ENCODE assay signal across 31 mouse cellular contexts in the genomic region with DNA sequence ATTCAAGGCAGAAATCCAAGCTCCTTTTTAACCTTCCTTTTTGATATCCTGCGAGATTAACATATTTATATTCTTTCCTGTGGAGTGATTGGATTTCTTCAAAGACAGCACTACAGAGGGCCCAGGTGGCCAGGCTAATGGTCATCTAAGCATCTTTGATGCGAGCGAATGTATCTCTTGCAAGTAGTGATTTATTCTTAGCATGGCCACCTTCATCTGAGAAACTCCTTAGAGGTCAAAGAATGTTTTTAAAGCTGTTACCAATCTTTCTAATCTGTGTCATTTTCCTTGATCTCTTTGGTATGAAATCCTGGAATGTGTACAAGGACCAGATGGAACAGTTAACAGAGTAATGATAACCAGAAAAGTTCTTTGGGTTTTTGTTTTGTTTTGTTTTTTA. TPM values are rescaled to one million over a fixed set of nuclear protein-coding genes. Genes with fewer than 3 reads are reported as not detected.
DNase-seq lines count a peak whose midpoint lies in the region; ATAC-seq and TF ChIP-seq lines count a peak whose summit lies in the region.
"Had no signal": no experiment of that assay in that cellular context is flagged by ENCODE, and none has a peak within 500 bp of the region (broad histone marks: within the 10 kb centered on the region; RNA-seq: fewer than 3 reads in every experiment).

No protein-coding gene starts in this region.

- no peak for ATAC-seq in hindbrain, embryonic 14.5 days (ENCODE audit: low FRiP score)
- ATAC-seq in kidney, postnatal 0 days (replicated peaks; ENCODE audit: low FRiP score, low read depth): no peak
- no peak for ATAC-seq in embryonic facial prominence, embryonic 12.5 days (ENCODE audit: insufficient number of reproducible peaks, insufficient read depth, low FRiP score, low TSS enrichment)
- ATAC-seq: CD4-positive, CD25-positive, alpha-beta regulatory T cell, adult 4 months; forebrain, embryonic 15.5 days; hindbrain, embryonic 16.5 days; intestine, embryonic 15.5 days; liver, postnatal 0 days had no signal

- H3K9ac ChIP-seq in hindbrain, embryonic 14.5 days: no peak overlapping the region
- H3K9ac ChIP-seq in kidney, postnatal 0 days (ENCODE audit: low read depth, low read length): no peak overlapping the region
- H3K9ac ChIP-seq in embryonic facial prominence, embryonic 12.5 days: no peak overlapping the region
- H3K9ac ChIP-seq: embryonic facial prominence, embryonic 13.5 days; forebrain, embryonic 15.5 days; heart, embryonic 12.5 days; intestine, embryonic 15.5 days; limb, embryonic 12.5 days; liver, postnatal 0 days; midbrain, embryonic 13.5 days had no signal

- H3K4me3 ChIP-seq in hindbrain, embryonic 10.5 days: no peak overlapping the region
- no peak overlapping the region for H3K4me3 ChIP-seq in hindbrain, embryonic 14.5 days (replicated peaks; ENCODE audit: low read length)
- H3K4me3 ChIP-seq in kidney, postnatal 0 days (replicated peaks; ENCODE audit: low read depth, low read length): no peak overlapping the region
- H3K4me3 ChIP-seq in embryonic facial prominence, embryonic 12.5 days: no peak overlapping the region
- no peak overlapping the region for H3K4me3 ChIP-seq in thymus, adult 2 months (ENCODE audit: control insufficient read depth, insufficient read depth, low read length)
- H3K4me3 ChIP-seq: embryonic facial prominence, embryonic 13.5 days; forebrain, embryonic 15.5 days; gastrocnemius, adult 2 months; heart, adult 2 months; heart, embryonic 12.5 days; intestine, embryonic 15.5 days; layer of hippocampus, adult 2 months; left cerebral cortex, adult 2 months; limb, embryonic 12.5 days; megakaryocyte, embryonic 14.5 days; midbrain, embryonic 13.5 days had no signal

- no peak for DNase-seq in hindbrain, embryonic 10.5 days (ENCODE audit: low spot score)
- DNase-seq in hindbrain, embryonic 14.5 days (ENCODE audit: low spot score): no peak
- peak; percentile 67 for DNase-seq in kidney, postnatal 0 days (ENCODE audit: low spot score)
- no peak for DNase-seq in kidney, adult 8-10 months
- DNase-seq in embryo, embryonic 11 days: peak; percentile 50
- no peak for DNase-seq in thymus, adult 2 months
- no peak for DNase-seq in thymus, adult 18-20 months
- DNase-seq: adrenal gland, postnatal 14 days; cerebellum, adult 11 months; cerebellum, adult 9-10 months; cerebellum, postnatal 36 days; gastrocnemius, adult 2 months; heart, adult 2 months; heart, postnatal 4 days; liver, postnatal 0 days; lung, postnatal 4 days; right cerebral cortex, adult 18-20 months; spleen, adult 18-20 months had no signal

- TF ChIP-seq CTCF in kidney, postnatal 0 days (IDR thresholded peaks at IDR 0.05; ENCODE audit: low read depth): no peak
- no peak for TF ChIP-seq CTCF in thymus, adult 2 months (IDR thresholded peaks at IDR 0.05; ENCODE audit: borderline replicate concordance, control insufficient read depth, extremely low read depth, insufficient read depth, low read length, poor library complexity)

- no peak overlapping the region for H3K4me2 ChIP-seq in hindbrain, embryonic 14.5 days (replicated peaks)
- no peak overlapping the region for H3K4me2 ChIP-seq in kidney, postnatal 0 days (ENCODE audit: low read length)
- H3K4me2 ChIP-seq in embryonic facial prominence, embryonic 12.5 days (replicated peaks): no peak overlapping the region
- H3K4me2 ChIP-seq: embryonic facial prominence, embryonic 13.5 days; forebrain, embryonic 15.5 days; heart, embryonic 12.5 days; intestine, embryonic 15.5 days; limb, embryonic 12.5 days; liver, embryonic 11.5 days; midbrain, embryonic 13.5 days had no signal

- peaks cover 4% of the 10 kb centered on the region; the same call in 1 of the 2 replicates for H3K4me1 ChIP-seq in hindbrain, embryonic 10.5 days (replicated peaks)
- H3K4me1 ChIP-seq in hindbrain, embryonic 14.5 days (replicated peaks; ENCODE audit: control insufficient read depth, insufficient read depth, low read length): no peaks in the 10 kb centered on the region
- 0 out of 2 replicates have a peak, but pooled peaks cover 2% of the 10 kb centered on the region for H3K4me1 ChIP-seq in kidney, postnatal 0 days (replicated peaks; ENCODE audit: insufficient read depth, low read length)
- H3K4me1 ChIP-seq in embryonic facial prominence, embryonic 12.5 days: peaks cover 8% of the 10 kb centered on the region; the same call in 1 of the 2 replicates
- no peaks in the 10 kb centered on the region for H3K4me1 ChIP-seq in thymus, adult 2 months (replicated peaks; ENCODE audit: control insufficient read depth, insufficient read depth, low read length)
- H3K4me1 ChIP-seq: forebrain, embryonic 15.5 days; intestine, embryonic 15.5 days had no signal

- peaks cover 4% of the 10 kb centered on the region; the same call in 1 of the 2 replicates for H3K36me3 ChIP-seq in hindbrain, embryonic 10.5 days
- H3K36me3 ChIP-seq in hindbrain, embryonic 14.5 days (replicated peaks; ENCODE audit: control insufficient read depth, insufficient read depth): no peaks in the 10 kb centered on the region
- no peaks in the 10 kb centered on the region for H3K36me3 ChIP-seq in kidney, postnatal 0 days (ENCODE audit: insufficient read depth, low read length)
- H3K36me3 ChIP-seq in embryonic facial prominence, embryonic 12.5 days: no peaks in the 10 kb centered on the region
- no peaks in the 10 kb centered on the region for H3K36me3 ChIP-seq in thymus, adult 2 months (ENCODE audit: control insufficient read depth, insufficient read depth, low read length)
- H3K36me3 ChIP-seq: embryonic facial prominence, embryonic 13.5 days; forebrain, embryonic 15.5 days; intestine, embryonic 15.5 days; limb, embryonic 12.5 days; midbrain, embryonic 13.5 days had no signal

- 74% methylated on average over 3 of the region's 3 CpGs for WGBS in hindbrain, embryonic 10.5 days
- whole genome bisulfite sequencing in hindbrain, embryonic 14.5 days: 67% methylated on average over 3 of the region's 3 CpGs
- WGBS in kidney, postnatal 0 days: 23% methylated on average over 3 of the region's 3 CpGs
- WGBS in embryonic facial prominence, embryonic 12.5 days: 21% methylated on average over 3 of the region's 3 CpGs
- WGBS in thymus, adult 2 months: 91% methylated on average over 3 of the region's 3 CpGs

- no peaks in the 10 kb centered on the region for H3K9me3 ChIP-seq in hindbrain, embryonic 10.5 days
- no peaks in the 10 kb centered on the region for H3K9me3 ChIP-seq in hindbrain, embryonic 14.5 days (ENCODE audit: control insufficient read depth, low read length)
- no peaks in the 10 kb centered on the region for H3K9me3 ChIP-seq in kidney, postnatal 0 days (replicated peaks; ENCODE audit: low read length)
- no peaks in the 10 kb centered on the region for H3K9me3 ChIP-seq in embryonic facial prominence, embryonic 12.5 days
- H3K9me3 ChIP-seq: embryonic facial prominence, embryonic 13.5 days; forebrain, embryonic 15.5 days; heart, embryonic 12.5 days; intestine, embryonic 15.5 days; limb, embryonic 12.5 days; megakaryocyte, embryonic 14.5 days; midbrain, embryonic 13.5 days had no signal

- TF ChIP-seq POLR2A in thymus, adult 2 months (IDR thresholded peaks at IDR 0.05; ENCODE audit: control insufficient read depth, extremely low read depth, insufficient read depth, low read length, poor library complexity): no peak

- H3K27ac ChIP-seq in hindbrain, embryonic 10.5 days: 0 out of 2 replicates have a peak overlapping the region, but pooled peaks have one; percentile 69
- H3K27ac ChIP-seq in hindbrain, embryonic 14.5 days: no peak overlapping the region
- H3K27ac ChIP-seq in kidney, postnatal 0 days: no peak overlapping the region
- H3K27ac ChIP-seq in embryonic facial prominence, embryonic 12.5 days: peak overlapping the region; percentile 69; the same call in 1 of the 2 replicates
- no peak overlapping the region for H3K27ac ChIP-seq in thymus, adult 2 months (ENCODE audit: control insufficient read depth, insufficient read depth, low read length)
- H3K27ac ChIP-seq: embryonic facial prominence, embryonic 13.5 days; forebrain, embryonic 15.5 days; gastrocnemius, adult 2 months; heart, adult 2 months; intestine, embryonic 15.5 days; layer of hippocampus, adult 2 months; left cerebral cortex, adult 2 months; midbrain, embryonic 13.5 days had no signal

- no peaks in the 10 kb centered on the region for H3K27me3 ChIP-seq in hindbrain, embryonic 10.5 days (ENCODE audit: insufficient read depth, poor library complexity, severe bottlenecking)
- H3K27me3 ChIP-seq in hindbrain, embryonic 14.5 days (ENCODE audit: control insufficient read depth, insufficient read depth, low read length): no peaks in the 10 kb centered on the region
- no peaks in the 10 kb centered on the region for H3K27me3 ChIP-seq in kidney, postnatal 0 days (ENCODE audit: insufficient read depth, low read length)
- no peaks in the 10 kb centered on the region for H3K27me3 ChIP-seq in embryonic facial prominence, embryonic 12.5 days
- no peaks in the 10 kb centered on the region for H3K27me3 ChIP-seq in thymus, adult 2 months (ENCODE audit: control insufficient read depth, insufficient read depth, low read length)
- H3K27me3 ChIP-seq: embryonic facial prominence, embryonic 13.5 days; forebrain, embryonic 15.5 days; intestine, embryonic 15.5 days; limb, embryonic 12.5 days; megakaryocyte, embryonic 14.5 days; midbrain, embryonic 13.5 days had no signal

RNA-seq across cellular contexts. Expression of a gene that starts 59.2 kb away (rescaled TPM):
- 9.0 and 9.7 TPM in 2 replicates for polyA plus RNA-seq in hindbrain, embryonic 10.5 days (2016; fragmentation: Nextera tagmentation; extraction: Ambion mirVana)
- 2.6 and 3.1 TPM in 2 replicates for polyA plus RNA-seq in hindbrain, embryonic 14.5 days (2014; fragmentation: Nextera tagmentation; extraction: Ambion mirVana)
- 8.0 and 8.6 TPM in 2 replicates for polyA plus RNA-seq in kidney, postnatal 0 days (2015; fragmentation: Nextera tagmentation; extraction: Ambion mirVana)
- 7.3 and 7.6 TPM in 2 replicates for polyA plus RNA-seq in embryonic facial prominence, embryonic 12.5 days (2016; fragmentation: Nextera tagmentation; extraction: Ambion mirVana)
- polyA plus RNA-seq in thymus, adult 2 months (2012; rRNA removed): 9.8 and 10.7 TPM in 2 replicates

Comparison
In these comparisons a context has a peak if more than half of its experiments do, and no peak if none do; other contexts are left out.
1. DNase-seq: peak in kidney, postnatal 0 days (single experiment) and embryo, embryonic 11 days (single experiment); none in hindbrain, embryonic 10.5 days (single experiment), hindbrain, embryonic 14.5 days (single experiment), kidney, adult 8-10 months (0 of 2), thymus, adult 2 months (single experiment) and thymus, adult 18-20 months (0 of 2).
2. H3K27ac ChIP-seq: peak in hindbrain, embryonic 10.5 days (single experiment) and embryonic facial prominence, embryonic 12.5 days (single experiment); none in hindbrain, embryonic 14.5 days (single experiment), kidney, postnatal 0 days (single experiment) and thymus, adult 2 months (single experiment).